Mouse (Mus musculus): ENCODE results near the gene Peak1.

Peak1 gene

GRCm38 (mm10) chr9:56191498-56192455, 226.1 kb downstream of the Peak1 start:
- DNase-seq, result no peak

GRCm38 (mm10) chr9:56180118-56180781, 237.6 kb downstream of the Peak1 start:
- no peak for DNase-seq

GRCm38 (mm10) chr9:56179416-56180117, 238.3 kb downstream of the Peak1 start:
- DNase-seq, result peak; percentile 75

- DNase-seq, result no peak
Measured at GRCm38 (mm10) chr9:56177354-56177753, 240.5 kb downstream of the Peak1 start.

- no peak for DNase-seq
Measured at GRCm38 (mm10) chr9:56175316-56175715, 242.6 kb downstream of the Peak1 start.

- no peak for DNase-seq
Measured at GRCm38 (mm10) chr9:56167690-56168089, 250.2 kb downstream of the Peak1 start.

GRCm38 (mm10) chr9:56166161-56166560, 251.7 kb downstream of the Peak1 start:
- no peak for DNase-seq

- DNase-seq, result no peak
Measured at GRCm38 (mm10) chr9:56165377-56165776, 252.5 kb downstream of the Peak1 start, which contains the start of gene Tspan3. TSS of gene Tspan3 (minus strand) at chr9:56165477.

- DNase-seq, result peak; percentile 91
Measured at GRCm38 (mm10) chr9:56160341-56161141, 257.3 kb downstream of the Peak1 start.

GRCm38 (mm10) chr9:56159456-56159855, 258.4 kb downstream of the Peak1 start:
- no peak for DNase-seq

GRCm38 (mm10) chr9:56158077-56158476, 259.8 kb downstream of the Peak1 start:
- DNase-seq, result no peak

- DNase-seq, result no peak
Measured at GRCm38 (mm10) chr9:56154572-56154971, 263.3 kb downstream of the Peak1 start.

- DNase-seq, result no peak
Measured at GRCm38 (mm10) chr9:56152482-56153007, 265.3 kb downstream of the Peak1 start.

GRCm38 (mm10) chr9:56151745-56152481, 266.0 kb downstream of the Peak1 start:
- no peak for DNase-seq

Data from thymus, postnatal 4 days (tissue).